Mouse (Mus musculus): ENCODE results near the gene Gm28374. TPM values are rescaled to one million over a fixed set of nuclear protein-coding genes. Genes with fewer than 3 reads are reported as not detected.

Gm28374 gene
- polyA plus RNA-seq, 1 experiment from 2014 or later, result 1.3 TPM

- H3K9me3 ChIP-seq, result no peaks in the 10 kb centered on the region
- H3K27me3 ChIP-seq (replicated peaks), result no peaks in the 10 kb centered on the region
- no peak within 1 kb of the TSS for H3K4me3 ChIP-seq (replicated peaks)
- H3K36me3 ChIP-seq, result peaks cover 21% of the 10 kb centered on the region
- 92% methylated on average over 12 of the region's 12 CpGs for WGBS
- H3K27ac ChIP-seq, result no peak within 1 kb of the TSS
- ATAC-seq, result no peak
- H3K4me2 ChIP-seq (replicated peaks), result no peak within 1 kb of the TSS
- H3K4me1 ChIP-seq (replicated peaks), result peaks cover 15% of the 10 kb centered on the region
- no peak within 1 kb of the TSS for H3K9ac ChIP-seq
These were observed 2.0 kb downstream of the Gm28374 start, which contains the start of gene Tmem262 for GRCm38 (mm10) chr19:6079983-6080480. Gene Tmem262 (plus strand): TSS chr19:6080033.

- Histone ChIP-seq H3K27me3 (replicated peaks) (no peaks in the 10 kb centered on the region), H3K9ac (peak within 1 kb of the TSS; percentile 81), H3K36me3 (peaks cover 14% of the 10 kb centered on the region), H3K4me2 (replicated peaks) (peak within 1 kb of the TSS; percentile 84), H3K27ac (peak within 1 kb of the TSS; percentile 89), H3K9me3 (no peaks in the 10 kb centered on the region), H3K4me3 (replicated peaks) (peak within 1 kb of the TSS; percentile 85), H3K4me1 (replicated peaks) (peaks cover 9% of the 10 kb centered on the region)
- ATAC-seq, result peak; percentile 93
- WGBS, result 1% methylated on average over 33 of the region's 33 CpGs
These were observed 5.3 kb downstream of the Gm28374 start, which contains the start of gene Vps51 for GRCm38 (mm10) chr19:6076564-6077393. Gene Vps51 (minus strand): TSS chr19:6077231.

DNA sequence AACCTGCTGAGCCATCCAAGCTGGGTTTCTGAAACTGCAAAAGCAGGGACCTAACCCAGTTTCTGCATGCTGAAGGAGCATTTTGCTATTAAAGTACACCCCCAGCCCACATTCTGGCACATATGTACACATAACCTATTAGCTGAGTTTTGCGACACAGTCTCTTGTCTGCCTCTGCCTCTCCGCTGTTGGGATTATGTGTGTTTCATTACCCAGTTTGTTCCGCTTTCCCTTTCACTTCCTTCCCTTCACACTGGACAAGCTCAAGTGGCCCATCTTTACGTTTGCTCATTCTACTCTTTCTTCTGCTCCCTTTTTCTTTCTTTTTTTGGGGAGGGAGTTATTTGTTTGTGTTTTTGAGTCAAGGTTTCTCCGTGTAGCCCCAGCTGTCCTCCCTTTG is 8.2 kb downstream of the Gm28374 start:
- Histone ChIP-seq H3K4me3 (replicated peaks) (no peak overlapping the region), H3K27ac (no peak overlapping the region), H3K4me2 (replicated peaks) (no peak overlapping the region), H3K4me1 (replicated peaks) (peaks cover 9% of the 10 kb centered on the region), H3K9me3 (no peaks in the 10 kb centered on the region), H3K36me3 (peaks cover 26% of the 10 kb centered on the region), H3K27me3 (replicated peaks) (no peaks in the 10 kb centered on the region), H3K9ac (no peak overlapping the region)
- no peak for ATAC-seq
- WGBS, result 87% methylated on average over 5 of the region's 5 CpGs

GRCm38 (mm10) chr19:6071261-6071660 is 10.8 kb downstream of the Gm28374 start:
- Histone ChIP-seq H3K9ac (no peak overlapping the region), H3K9me3 (no peaks in the 10 kb centered on the region), H3K36me3 (peaks cover 26% of the 10 kb centered on the region), H3K4me1 (replicated peaks) (peaks cover 24% of the 10 kb centered on the region), H3K27ac (no peak overlapping the region), H3K27me3 (replicated peaks) (no peaks in the 10 kb centered on the region), H3K4me3 (replicated peaks) (no peak overlapping the region), H3K4me2 (replicated peaks) (no peak overlapping the region)
- ATAC-seq, result no peak
- 94% methylated on average over 19 of the region's 19 CpGs for WGBS

DNA sequence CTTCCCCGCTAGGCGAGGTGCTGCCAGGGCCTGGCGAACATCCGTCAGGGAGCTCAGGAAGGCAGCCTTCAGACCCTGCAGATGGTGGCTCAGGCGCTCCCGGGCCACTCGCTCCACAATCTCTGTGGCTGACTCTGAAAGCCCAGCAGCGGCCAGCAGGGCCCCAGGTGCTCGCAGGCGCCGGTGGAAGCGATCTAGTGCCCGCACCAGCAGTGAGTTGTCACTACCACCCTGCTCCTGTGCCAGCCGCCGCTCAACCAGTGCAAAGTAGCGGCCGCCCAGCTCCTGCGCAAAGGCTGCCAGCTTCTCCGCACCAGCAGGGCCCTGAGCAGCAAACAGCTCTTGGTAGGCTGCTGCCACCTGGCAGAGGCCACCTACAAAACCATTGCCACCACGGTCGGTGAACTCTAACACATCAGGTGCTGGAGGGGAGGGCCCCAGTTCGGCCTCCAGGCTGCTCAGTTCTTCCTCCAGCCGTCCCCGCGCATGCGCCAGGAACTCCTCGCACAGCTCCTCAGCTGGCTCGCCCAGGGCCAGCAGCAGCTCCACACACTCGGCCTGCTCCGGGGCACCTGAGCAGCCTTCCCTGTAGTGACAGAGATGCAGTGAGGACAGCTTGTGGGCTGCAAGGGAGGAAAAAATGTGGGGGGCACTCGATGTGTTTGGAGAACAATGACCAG is 11.3 kb downstream of the Gm28374 start:
- peaks cover 21% of the 10 kb centered on the region for H3K4me1 ChIP-seq (replicated peaks)
- H3K36me3 ChIP-seq, result peaks cover 26% of the 10 kb centered on the region
- ATAC-seq, result no peak
- no peak overlapping the region for H3K9ac ChIP-seq
- no peak overlapping the region for H3K4me3 ChIP-seq (replicated peaks)
- H3K27me3 ChIP-seq (replicated peaks), result no peaks in the 10 kb centered on the region
- no peak overlapping the region for H3K4me2 ChIP-seq (replicated peaks)
- H3K9me3 ChIP-seq, result no peaks in the 10 kb centered on the region
- H3K27ac ChIP-seq, result no peak overlapping the region
- WGBS, result 87% methylated on average over 31 of the region's 31 CpGs

GRCm38 (mm10) chr19:6069851-6070250 is 12.2 kb downstream of the Gm28374 start:
- Histone ChIP-seq H3K36me3 (peaks cover 26% of the 10 kb centered on the region), H3K9ac (no peak overlapping the region), H3K4me3 (replicated peaks) (no peak overlapping the region), H3K4me2 (replicated peaks) (no peak overlapping the region), H3K27ac (no peak overlapping the region), H3K4me1 (replicated peaks) (peaks cover 21% of the 10 kb centered on the region), H3K27me3 (replicated peaks) (no peaks in the 10 kb centered on the region), H3K9me3 (no peaks in the 10 kb centered on the region)
- ATAC-seq, result no peak
- 91% methylated on average over 10 of the region's 10 CpGs for WGBS

- 61% methylated on average over 4 of the region's 4 CpGs for WGBS
- Histone ChIP-seq H3K36me3 (peaks cover 26% of the 10 kb centered on the region), H3K9ac (no peak overlapping the region), H3K4me2 (replicated peaks) (no peak overlapping the region), H3K9me3 (no peaks in the 10 kb centered on the region), H3K27ac (no peak overlapping the region), H3K4me3 (replicated peaks) (no peak overlapping the region), H3K4me1 (replicated peaks) (peaks cover 21% of the 10 kb centered on the region), H3K27me3 (replicated peaks) (no peaks in the 10 kb centered on the region)
- ATAC-seq, result no peak
These were observed 13.1 kb downstream of the Gm28374 start for GRCm38 (mm10) chr19:6068951-6069350.

DNA sequence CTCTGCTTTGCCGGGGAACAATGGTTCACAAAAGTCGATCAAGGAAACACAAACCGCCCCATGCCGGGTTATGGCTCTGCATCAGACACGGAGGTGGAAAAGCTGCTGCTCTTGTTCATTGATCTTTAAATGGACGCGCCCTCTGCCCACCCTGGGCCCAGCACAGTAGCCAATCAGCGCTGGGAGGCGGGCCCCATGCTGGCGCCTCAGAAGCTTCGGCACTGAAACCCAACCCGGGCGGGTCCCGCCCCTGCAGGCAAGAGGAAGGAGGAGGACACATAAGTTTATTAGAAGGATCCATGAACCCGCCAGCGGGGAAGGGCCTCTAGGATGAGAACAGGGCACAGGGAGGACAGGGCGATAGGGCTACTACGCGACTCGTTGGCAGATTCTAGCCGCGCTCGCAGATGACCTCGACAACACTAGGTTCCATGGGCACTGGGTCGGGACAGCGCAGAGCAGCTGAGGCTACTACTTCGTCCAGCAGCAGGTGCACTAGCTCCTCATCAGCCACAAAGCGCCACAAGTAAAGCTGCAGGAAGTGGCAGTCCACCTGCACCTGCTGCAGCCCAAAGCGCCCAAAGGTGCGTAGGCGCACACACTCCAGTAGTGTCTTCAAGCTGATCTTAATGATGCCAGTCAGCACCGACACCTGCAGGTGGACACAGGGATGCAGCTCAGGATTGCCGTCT is 14.2 kb downstream of the Gm28374 start, which contains the start of gene Tm7sf2:
TSS of gene Tm7sf2 (minus strand) at position 650 of the 692 bp plus-strand sequence.
- Histone ChIP-seq H3K4me2 (replicated peaks) (peak within 1 kb of the TSS; percentile 92), H3K4me1 (replicated peaks) (peaks cover 21% of the 10 kb centered on the region), H3K9ac (peak within 1 kb of the TSS; percentile 54), H3K9me3 (no peaks in the 10 kb centered on the region), H3K27ac (peak within 1 kb of the TSS; percentile 76), H3K4me3 (replicated peaks) (peak within 1 kb of the TSS; percentile 48), H3K27me3 (replicated peaks) (no peaks in the 10 kb centered on the region), H3K36me3 (peaks cover 26% of the 10 kb centered on the region)
- whole genome bisulfite sequencing, result 7% methylated on average over 33 of the region's 33 CpGs
- ATAC-seq, result peak; percentile 97

DNA sequence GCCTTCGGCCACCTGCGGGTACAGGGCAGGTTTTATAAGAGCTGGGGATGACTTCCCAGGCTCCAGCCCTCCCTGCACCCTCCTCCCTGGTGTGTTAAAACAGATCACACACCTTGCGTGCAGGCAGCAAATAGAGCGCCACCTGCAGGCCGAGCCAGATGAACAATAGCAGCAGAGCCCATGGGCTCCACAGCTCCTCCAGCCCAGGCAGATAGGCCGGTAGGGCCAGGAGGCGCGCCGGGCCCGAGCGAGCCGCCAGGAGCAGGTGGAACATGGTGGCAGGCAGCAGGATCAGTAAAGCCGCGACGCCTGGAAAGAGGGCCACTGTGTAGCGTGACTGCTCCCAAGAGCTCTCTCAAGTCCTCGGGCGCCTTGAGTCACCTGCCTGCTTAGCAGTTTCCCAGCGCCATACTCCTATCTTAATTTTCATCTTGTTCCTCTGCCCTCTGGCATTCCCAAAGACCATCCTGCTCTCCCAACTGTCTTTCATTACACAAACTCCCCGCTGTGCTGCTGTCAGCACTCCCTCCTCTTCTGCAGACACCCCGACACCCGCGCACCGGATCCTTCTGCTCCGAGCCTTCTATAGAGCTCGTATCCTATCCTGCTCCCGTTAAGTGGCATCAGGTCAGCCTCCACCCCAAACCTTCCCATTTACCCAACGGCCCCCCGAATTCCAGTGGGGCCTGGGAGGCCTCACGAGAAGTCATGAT is 14.9 kb downstream of the Gm28374 start:
- ATAC-seq, result peak; percentile 70
- peak overlapping the region; percentile 48 for H3K4me3 ChIP-seq (replicated peaks)
- peak overlapping the region; percentile 54 for H3K9ac ChIP-seq
- peak overlapping the region; percentile 92 for H3K4me2 ChIP-seq (replicated peaks)
- peaks cover 26% of the 10 kb centered on the region for H3K36me3 ChIP-seq
- no peaks in the 10 kb centered on the region for H3K27me3 ChIP-seq (replicated peaks)
- peak overlapping the region; percentile 76 for H3K27ac ChIP-seq
- H3K4me1 ChIP-seq (replicated peaks), result peaks cover 28% of the 10 kb centered on the region
- H3K9me3 ChIP-seq, result no peaks in the 10 kb centered on the region
- under 1% methylated on average over 30 of the region's 30 CpGs for WGBS

DNA sequence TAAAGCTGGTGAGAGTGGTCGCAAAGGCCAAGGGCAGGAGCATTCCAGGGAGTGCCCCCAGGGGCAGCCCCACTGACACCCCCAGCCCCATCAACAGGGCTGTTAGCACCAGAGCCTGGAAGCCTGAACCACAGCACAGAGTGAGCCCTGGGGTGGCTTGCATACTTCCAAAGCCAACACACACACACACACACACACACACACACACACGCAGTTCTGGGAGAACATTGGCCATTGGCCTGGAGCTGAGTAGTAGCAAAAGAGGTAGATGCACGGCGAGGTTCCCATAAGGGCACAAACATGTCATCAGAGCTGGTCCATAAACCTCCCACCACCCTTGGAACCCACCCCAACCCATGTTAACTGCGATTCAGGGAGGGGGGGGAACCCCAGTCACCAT is 15.5 kb downstream of the Gm28374 start:
- 0 out of 2 replicates have a peak, but pooled peaks have one; percentile 0 for ATAC-seq
- Histone ChIP-seq H3K36me3 (peaks cover 26% of the 10 kb centered on the region), H3K9ac (peak overlapping the region; percentile 54), H3K27ac (peak overlapping the region; percentile 76), H3K4me2 (replicated peaks) (peak overlapping the region; percentile 92), H3K4me3 (replicated peaks) (peak overlapping the region; percentile 48), H3K9me3 (no peaks in the 10 kb centered on the region), H3K4me1 (replicated peaks) (peaks cover 33% of the 10 kb centered on the region), H3K27me3 (replicated peaks) (no peaks in the 10 kb centered on the region)
- 24% methylated on average over 5 of the region's 5 CpGs for WGBS

- no peak for ATAC-seq
- no peak overlapping the region for H3K4me3 ChIP-seq (replicated peaks)
- no peaks in the 10 kb centered on the region for H3K9me3 ChIP-seq
- 89% methylated on average over 6 of the region's 6 CpGs for WGBS
- H3K4me2 ChIP-seq (replicated peaks), result peak overlapping the region; percentile 95; the same call in 1 of the 2 replicates
- H3K27ac ChIP-seq, result no peak overlapping the region
- no peak overlapping the region for H3K9ac ChIP-seq
- H3K27me3 ChIP-seq (replicated peaks), result no peaks in the 10 kb centered on the region
- 0 out of 2 replicates have a peak, but pooled peaks cover 3% of the 10 kb centered on the region for H3K36me3 ChIP-seq
- peaks cover 29% of the 10 kb centered on the region for H3K4me1 ChIP-seq (replicated peaks)
These were observed 19.0 kb downstream of the Gm28374 start for GRCm38 (mm10) chr19:6063081-6063480.
